Mouse (Mus musculus): ENCODE data around the gene Gm10638.

DNA sequence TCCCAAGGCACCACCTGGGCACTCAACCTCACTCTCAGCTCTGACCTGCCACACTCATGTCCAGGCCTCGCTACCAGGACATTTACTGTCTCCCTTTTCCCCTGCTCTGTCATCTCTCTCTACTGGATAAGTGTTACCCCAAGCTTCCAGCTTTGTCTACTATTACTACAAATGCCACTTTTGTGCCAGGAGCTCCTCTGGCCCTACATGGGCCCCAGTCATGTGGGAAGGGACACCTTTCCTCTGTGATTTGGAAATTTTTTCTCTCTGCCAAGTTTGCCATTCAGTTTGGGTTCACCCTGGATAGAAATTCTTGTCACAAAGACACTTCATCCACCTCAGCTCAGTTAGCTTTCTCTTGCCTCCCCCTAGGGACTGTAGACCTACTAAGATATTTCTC, 14.6 kb upstream of the Gm10638 start:
- TF ChIP-seq CTCF (IDR thresholded peaks at IDR 0.05; ENCODE audit: low read depth) (no peak), EP300 (IDR thresholded peaks at IDR 0.05; ENCODE audit: low read depth) (no peak)
